Comparison of ENCODE assay signal across 17 mouse cellular contexts in the genomic region with DNA sequence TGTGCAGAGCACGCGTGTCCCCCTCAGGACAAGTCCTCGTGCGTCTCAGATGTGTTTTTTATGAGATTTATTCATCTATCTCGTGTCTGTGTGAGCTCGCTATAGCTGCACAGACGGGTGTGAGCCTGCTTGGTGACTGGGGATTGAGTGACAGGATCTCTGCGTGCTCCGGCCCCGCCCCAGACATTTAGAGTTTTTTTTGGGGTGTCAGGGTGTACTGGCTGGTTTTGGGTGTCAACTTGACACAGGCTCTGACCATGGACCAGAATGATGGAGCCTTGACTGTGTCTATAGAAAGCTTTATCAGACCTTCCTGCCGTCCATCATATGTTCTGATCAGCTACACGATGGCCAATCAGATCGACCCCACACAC. TPM values are rescaled to one million over a fixed set of nuclear protein-coding genes. Genes with fewer than 3 reads are reported as not detected.
"Had no signal": no experiment of that assay in that cellular context is flagged by ENCODE, and none has a peak within 500 bp of the region (broad histone marks: within the 10 kb centered on the region; RNA-seq: fewer than 3 reads in every experiment).

No protein-coding gene starts in this region.

- H3K9ac ChIP-seq: kidney, embryonic 15.5 days; limb, embryonic 15.5 days; liver, embryonic 12.5 days; lung, embryonic 14.5 days; stomach, embryonic 15.5 days had no signal

- ATAC-seq: liver, embryonic 12.5 days had no signal

- DNase-seq: kidney, adult 2 months; kidney, postnatal 14 days; lung, embryonic 14.5 days; lung, postnatal 10 days; lung, postnatal 4 days; right cerebral cortex, postnatal 14 days had no signal

- H3K4me1 ChIP-seq: stomach, embryonic 15.5 days had no signal

- H3K9me3 ChIP-seq: kidney, embryonic 15.5 days; limb, embryonic 15.5 days; liver, embryonic 12.5 days; midbrain, embryonic 10.5 days; stomach, embryonic 15.5 days had no signal

- H3K27ac ChIP-seq: kidney, embryonic 15.5 days; left cerebral cortex, adult 2 months; limb, embryonic 15.5 days; liver, embryonic 12.5 days; midbrain, embryonic 10.5 days; stomach, embryonic 15.5 days had no signal

- H3K4me3 ChIP-seq: left cerebral cortex, adult 2 months; liver, embryonic 12.5 days had no signal

- H3K36me3 ChIP-seq: kidney, embryonic 15.5 days; limb, embryonic 15.5 days; liver, embryonic 12.5 days; midbrain, embryonic 10.5 days; stomach, embryonic 15.5 days had no signal

- H3K27me3 ChIP-seq: kidney, embryonic 15.5 days had no signal

RNA-seq across cellular contexts. Expression of a gene that starts 8.6 kb away (rescaled TPM):
- polyA plus RNA-seq: intestine, embryonic 14.5 days; kidney, embryonic 15.5 days; limb, embryonic 11.5 days; limb, embryonic 15.5 days; liver, embryonic 12.5 days; liver, embryonic 16.5 days; lung, embryonic 14.5 days; midbrain, embryonic 10.5 days; midbrain, embryonic 16.5 days; neural tube, embryonic 11.5 days; stomach, embryonic 15.5 days had no signal
